Mouse (Mus musculus) spleen, adult 2 months (tissue): ENCODE measurements around the gene Vstm2b.

Experiments used
- CTCF ChIP-seq: fragments of 200-500 bp; IDR thresholded peaks from 2 replicates; pipeline ENCODE4 v1.5.1; 2011; ENCODE audit warnings: mild to moderate bottlenecking, inconsistent platforms; ENCODE audit not compliant: insufficient read depth, insufficient read length, insufficient replicate concordance; ENCODE audit errors: extremely low read depth
- POLR2A ChIP-seq: fragments of 200-500 bp; IDR thresholded peaks from 2 replicates; pipeline ENCODE4 v1.6.1; 2011; ENCODE audit warnings: low read depth, low read length, inconsistent platforms

- TF ChIP-seq CTCF (no peak), POLR2A (no peak)
Measured at GRCm38 (mm10) chr7:40898096-40898710, at the start of gene Vstm2b.
